Mouse (Mus musculus): ENCODE data around the gene Pitpnc1.

Gene Pitpnc1

DNA sequence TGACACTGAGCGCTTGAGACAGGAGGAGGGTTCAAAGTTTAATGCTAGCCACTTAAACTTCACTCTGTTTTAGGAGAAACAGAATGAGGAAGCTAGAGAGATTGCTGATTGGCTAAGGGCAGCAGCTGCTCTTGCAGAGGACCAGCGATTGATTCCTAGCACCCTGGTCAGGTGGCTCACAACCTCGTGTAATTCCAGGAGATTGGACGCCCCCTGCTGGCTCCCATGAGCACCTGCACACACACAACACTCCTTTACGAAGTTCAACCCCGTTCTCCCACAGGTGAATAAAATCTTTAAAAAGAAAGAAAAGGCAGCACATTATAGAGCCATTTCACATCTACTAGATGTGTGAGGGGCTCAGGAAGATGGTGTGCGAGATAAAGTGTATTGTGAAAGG is 224.8 kb downstream of the Pitpnc1 start:
- in situ Hi-C loops (cut with MboI, MseI): no loop called here

DNA sequence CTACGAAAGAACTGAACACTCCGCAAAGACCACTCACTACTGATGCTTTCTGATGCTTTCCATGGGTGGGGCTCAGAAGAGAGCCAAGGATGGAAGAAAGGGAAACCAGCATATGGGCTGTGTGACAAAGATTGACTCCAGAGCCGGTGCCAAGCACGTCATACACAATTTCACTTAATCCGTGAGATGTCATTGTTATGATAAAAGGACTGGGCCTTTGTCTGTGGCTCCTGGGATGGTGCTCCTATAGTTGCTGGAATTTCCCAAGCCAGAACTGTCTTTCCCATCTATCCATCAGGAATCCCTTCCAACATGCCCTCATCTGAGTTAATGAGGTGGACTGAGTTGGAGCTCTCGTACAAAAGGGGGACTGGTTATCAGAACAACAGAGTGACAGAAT is 227.4 kb downstream of the Pitpnc1 start:
- in situ Hi-C loops (cut with MboI, MseI): no loop called here

DNA sequence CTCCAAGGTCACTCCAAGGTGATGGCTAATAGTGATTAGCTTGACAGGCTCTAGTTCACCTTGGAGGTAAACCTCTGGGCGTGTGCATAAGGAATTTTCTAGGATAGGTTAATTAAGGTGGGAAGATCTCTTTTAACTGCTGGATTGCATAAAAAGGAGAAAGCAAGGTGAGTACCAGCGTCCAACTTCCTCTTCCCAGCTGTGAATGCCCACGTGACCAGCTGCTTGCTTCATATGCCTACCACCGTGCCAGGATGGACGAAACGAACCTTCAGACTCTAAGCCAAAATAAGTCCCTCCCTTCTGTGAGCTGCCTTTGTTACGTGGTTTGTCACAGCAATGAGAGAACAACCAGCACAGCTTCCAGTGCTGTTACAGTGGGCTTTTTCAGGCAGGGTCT is 228.8 kb downstream of the Pitpnc1 start:
- in situ Hi-C loops (cut with MboI, MseI): no loop called here

DNA sequence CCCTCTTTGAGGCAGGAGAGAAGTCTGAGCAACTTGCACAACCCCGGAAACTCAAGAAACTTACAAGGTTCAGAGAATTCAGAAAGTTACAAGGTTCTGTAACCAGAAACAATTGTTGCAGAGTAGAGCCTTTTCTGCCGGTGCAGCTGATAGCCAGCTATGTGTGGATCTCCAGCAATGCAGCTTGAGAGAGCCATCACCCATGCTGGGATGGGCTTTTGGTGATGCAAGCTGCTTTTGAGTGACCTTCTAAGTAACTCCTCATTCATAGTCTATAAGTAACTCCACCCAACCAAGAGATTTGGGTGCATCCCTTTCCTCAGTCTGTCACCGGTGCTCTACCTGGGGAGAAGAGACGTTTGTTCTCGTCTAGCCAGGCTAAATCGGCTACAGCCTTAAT is 232.0 kb downstream of the Pitpnc1 start:
- in situ Hi-C loops (cut with MboI, MseI): no loop called here

DNA sequence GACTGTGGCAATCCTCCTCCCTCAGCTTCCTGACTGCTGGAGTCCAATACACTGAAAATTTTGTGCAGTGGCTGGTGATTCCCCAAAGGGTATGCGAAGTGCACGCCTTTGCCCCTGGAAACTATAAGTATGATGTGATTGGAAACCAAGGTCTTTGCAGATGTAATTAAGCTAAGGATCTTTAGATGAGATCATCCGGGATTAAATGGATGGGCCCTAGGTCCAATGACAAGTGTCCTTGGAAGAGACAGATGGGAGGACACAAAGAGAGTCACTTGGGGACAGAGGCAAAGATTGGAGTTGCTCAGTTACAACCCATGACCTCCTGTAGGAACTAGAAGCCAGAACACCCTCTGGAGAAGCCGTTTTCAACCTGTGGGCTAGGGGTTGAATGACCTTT is 233.0 kb downstream of the Pitpnc1 start:
- in situ Hi-C loops (cut with MboI, MseI): no loop called here

DNA sequence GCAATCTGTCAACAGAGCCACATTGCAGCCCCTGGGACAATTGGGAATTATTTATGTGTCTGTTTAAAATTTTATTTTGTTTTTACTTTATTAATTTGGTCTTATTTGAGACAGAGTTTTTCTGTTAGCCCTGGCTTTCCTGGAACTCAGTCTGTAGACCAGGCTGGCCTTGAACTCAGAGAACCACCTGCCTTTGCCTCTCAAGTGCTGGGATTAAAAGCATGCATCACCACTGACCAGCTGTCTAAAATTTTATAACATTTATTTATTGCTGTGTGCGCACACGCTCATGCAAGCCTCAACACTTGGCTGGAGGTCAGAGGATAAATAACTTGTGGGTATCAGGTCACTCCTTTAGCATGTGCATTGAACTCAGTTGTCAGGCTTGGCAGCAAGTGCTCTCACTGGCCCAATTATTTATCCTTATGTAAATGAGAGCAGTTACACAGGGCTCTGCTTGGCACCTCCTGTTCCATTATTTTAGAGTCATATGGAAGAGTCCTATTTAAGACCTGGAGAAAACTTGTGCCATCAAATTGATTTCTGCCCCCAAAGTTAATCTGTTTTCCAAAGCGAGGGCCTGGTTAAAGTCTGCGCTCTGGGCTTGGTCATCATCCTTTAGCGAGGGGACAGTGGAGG is 237.1 kb downstream of the Pitpnc1 start:
- in situ Hi-C loops (cut with MboI, MseI): no loop called here

DNA sequence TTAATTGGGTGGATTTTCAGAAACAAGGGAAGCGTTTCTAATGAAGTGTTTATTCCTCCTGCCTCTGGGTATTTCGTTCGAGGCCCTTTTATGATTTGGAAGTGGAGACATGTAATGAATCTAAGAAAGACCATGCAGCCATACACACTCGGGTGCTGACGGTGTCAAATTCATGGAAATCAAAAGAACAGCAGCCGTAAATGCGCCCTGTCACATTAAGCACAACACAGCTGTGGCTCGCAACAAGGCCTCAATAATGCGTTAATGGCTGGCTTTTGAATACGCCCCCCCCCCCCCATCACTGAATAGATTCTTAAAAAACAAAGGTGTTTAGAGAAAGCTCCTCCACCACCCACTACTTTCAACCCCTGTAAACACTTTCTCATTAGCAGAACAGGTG is 240.4 kb downstream of the Pitpnc1 start:
- in situ Hi-C loops (cut with MboI, MseI): no loop called here

DNA sequence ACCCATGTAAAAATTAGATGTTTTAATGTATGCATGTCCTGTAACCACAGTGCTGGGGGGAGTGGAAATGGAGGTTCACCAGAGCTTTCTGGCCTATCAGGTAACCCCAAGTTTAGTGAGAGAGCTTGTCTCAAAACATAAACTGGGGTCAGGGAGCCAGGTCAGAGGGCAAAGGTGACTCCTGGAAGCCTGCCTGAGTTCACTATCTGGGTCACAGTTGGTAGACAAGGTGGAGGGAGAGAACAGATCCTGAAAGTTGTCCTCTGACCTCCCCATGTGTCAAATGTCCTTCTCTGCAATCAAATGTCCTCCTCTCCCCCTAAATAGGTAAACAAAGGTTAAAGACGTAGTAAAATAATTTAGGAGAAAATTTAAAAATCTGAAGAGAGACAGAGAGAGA is 244.1 kb downstream of the Pitpnc1 start:
- in situ Hi-C loops (cut with MboI, MseI): no loop called here

DNA sequence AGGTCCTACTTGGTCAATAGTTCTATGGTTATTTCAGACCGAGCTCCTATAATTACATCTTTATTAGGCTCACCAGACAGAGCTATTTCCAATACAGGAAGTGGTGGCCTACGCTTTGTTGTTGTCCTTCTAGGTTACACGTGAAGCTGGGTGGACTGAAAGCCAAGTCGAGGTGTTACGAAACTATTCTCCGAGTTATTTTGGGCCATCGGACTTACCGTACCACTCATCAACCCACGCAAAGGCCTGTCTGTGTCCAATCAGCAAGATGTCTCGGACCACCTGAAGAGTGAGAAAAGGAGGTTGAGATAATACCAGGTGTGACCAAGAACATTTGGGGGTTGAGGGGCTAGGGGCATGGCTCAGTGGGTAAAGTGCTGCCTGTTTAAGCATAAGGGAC is 244.5 kb downstream of the Pitpnc1 start:
- in situ Hi-C loops (cut with MboI, MseI): no loop called here

DNA sequence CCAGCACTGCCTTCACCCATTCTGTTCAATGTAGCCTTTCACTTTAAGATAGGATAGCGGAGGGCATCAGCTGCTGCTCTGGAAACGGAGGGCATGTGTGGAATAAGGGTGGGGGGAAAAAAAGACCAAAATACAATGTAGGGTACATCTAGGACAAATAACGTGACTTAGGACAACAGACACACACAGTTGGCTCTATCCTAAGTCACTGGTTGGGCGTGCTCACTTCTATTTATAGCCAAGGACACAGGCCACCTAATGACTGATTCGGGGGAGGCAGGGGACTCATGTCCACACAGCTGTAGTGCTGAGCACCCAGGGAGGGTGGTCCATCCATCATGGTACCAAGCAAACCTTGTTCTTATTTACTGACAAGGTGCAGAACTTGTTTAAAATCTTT is 245.2 kb downstream of the Pitpnc1 start:
- in situ Hi-C loops (cut with MboI, MseI): no loop called here

DNA sequence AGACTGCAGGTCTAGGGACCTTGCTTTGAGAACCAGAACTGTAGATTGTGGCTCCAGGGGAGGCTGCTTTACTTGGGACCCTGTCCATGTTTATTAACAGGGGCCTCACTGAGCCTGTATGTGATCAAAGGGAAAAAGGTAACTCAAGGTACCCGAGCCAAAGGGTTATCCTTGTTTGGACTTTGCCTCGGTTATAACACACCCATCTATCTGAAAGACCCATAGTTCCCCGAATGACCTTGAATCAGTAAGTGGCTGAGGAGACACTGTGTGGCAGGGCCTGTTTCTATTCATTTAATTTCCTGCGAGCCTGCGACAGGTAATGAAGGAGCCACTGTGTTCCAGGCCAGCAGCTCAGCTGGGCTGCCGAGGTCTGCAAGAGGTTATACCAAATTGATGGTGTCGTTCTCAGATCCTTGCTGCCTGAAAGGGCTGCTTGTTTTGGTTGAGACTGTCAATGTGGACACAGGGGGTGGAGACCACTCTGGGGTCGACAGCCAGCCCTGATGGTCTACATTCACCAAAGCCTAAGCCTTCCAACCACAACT is 246.8 kb downstream of the Pitpnc1 start:
- in situ Hi-C loops (cut with MboI, MseI): no loop called here

DNA sequence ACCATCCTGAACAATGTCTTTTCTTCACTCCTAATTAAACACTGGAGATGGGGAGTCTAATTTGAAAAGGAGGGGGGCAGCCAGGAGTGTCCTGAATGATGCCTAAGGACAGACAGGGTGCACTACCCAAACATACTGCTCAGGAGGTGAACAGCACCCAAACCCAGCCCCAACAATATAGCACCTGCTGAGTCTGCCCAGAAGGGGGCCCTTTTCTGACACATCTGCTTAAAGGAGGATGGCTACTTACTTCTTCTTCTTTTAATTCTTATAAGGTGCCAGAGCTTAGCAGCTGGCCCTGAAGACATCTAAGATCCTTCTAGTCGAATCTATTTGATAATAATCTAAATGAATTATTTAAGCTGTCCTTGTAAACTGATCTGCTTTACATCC is 247.3 kb downstream of the Pitpnc1 start:
- in situ Hi-C loops (cut with MboI, MseI): no loop called here

DNA sequence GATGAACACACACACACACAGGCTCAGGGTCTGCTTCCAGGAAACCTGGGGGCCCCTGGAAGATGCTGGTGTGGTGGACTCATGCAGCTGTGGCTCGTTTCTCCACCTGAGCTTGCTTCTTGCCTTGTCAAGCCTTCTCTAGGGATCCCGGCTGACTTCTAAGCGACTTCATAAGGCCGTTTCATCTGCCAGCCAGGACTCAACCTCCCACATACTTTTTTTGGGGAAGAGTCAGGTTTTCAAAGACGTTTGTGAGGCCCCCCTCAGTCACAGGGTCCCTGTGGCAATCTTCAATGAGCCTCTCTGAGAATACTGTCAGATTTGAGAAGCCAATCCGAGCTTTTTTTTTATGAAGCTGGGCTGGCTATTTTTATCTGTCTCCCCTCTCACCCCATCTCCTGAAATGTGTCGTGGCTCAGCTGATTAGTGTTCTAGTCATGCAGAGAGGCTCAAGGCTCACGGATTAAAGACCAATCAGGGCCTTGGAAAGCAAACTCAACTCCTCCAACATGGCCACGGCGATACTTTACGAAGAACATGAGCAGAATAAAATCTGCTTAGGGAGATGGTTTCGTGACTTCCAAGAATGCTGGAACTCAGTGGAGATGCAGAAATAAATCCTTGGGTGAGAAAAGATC is 247.8 kb downstream of the Pitpnc1 start:
- in situ Hi-C loops (cut with MboI, MseI): no loop called here

DNA sequence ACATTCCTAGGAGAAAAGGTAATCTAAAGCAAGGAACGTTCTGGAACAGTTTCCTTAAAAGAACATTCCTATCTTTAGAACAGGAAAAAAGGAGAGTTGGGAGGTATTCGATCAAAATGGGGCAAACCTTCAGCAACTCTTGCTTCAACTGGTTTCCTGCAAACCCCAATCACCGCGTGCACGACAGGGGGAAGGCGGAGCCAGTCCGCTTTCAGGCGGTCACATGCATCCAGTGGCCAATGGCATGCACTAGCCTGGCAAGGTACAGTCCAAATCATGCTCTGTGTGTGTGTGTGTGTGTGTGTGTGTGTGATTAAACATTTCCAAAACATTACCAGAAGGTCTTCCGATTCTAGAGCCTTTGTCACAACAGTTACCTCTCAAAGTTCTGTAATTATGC is 255.4 kb downstream of the Pitpnc1 start:
- in situ Hi-C loops (cut with MboI, MseI): no loop called here

DNA sequence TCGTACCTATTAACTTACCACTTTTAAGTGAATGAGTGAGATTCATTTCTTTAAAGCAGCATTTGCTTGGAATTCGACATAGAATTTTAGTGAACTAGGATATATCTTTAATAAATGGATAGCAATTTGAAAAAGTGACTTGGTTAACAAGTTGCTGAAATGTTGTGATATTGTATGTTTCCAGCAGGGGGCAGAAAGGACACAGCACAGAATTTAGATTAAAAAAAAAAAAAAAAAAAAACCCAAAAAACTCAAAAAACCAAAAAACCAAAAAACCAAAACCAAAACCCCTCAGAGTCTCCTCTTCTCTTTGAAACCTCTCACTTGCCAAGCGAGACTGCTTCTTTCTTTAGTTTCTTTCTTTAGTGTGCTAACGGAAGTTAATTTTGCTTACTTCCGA is 256.8 kb downstream of the Pitpnc1 start:
- in situ Hi-C loops (cut with MboI, MseI): loop anchor here (5.0 kb wide), 1 partner anchor 264 kb away; the partner anchor contains the start of gene Psmd12

DNA sequence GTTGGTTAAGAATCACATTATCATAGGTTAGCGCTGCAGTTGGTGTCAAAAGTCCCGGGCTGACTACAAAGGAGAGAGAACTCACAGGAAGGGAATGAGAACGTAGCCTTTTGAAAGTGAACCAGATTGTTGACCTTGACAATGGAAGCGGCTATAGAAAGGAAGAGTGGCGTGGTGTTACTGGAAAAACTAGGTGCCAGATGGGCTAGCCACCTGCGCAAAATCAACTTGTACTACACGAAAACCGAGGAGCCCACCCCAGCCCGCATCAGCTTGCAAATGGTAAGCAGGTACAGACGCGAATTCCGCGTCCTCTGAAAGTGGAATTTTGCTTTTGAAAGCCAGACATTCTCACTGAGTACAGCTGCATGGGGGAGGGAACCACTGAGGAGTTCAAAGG is 260.7 kb downstream of the Pitpnc1 start:
- in situ Hi-C loops (cut with MboI, MseI): loop anchor here (5.0 kb wide), 1 partner anchor 267 kb away; the partner anchor contains the start of gene Psmd12

DNA sequence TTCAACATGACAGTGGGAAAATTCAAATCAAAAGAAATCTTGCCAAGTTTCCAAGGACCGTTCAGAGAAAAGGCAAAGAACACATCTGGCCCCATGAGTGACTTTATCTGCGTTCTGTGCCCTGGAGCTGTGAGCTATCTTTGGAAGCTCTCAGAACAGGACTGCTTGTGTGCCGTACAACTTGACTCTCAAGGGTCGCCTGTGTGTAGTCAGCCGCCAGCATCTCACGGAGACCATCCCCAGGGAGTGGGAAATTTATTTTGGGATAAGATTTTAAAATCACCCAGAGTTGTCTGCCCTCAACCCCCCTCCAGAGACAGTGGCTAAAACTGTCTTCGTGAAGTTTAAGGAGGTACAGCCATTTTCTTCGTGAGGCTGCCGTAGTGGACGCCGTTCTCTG is 268.7 kb downstream of the Pitpnc1 start:
- in situ Hi-C loops (cut with MboI, MseI): no loop called here

DNA sequence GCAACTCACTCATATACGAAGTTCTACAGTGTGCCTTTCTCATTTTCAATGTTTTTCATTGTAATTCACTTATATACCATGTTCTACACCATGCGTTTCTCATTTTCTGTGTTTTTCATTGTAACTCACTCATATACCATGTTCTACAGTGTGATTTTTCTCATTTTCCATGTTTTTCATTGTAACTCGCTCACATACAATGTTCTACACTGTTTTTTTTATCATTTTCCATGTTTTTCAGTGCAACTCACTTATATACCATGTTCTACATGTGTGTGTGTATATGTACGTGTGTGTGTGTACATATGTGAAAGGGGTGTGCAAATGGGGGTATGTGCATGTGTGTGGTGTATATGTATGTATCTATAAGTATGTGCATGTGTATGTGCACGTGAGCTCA is 271.2 kb downstream of the Pitpnc1 start:
- in situ Hi-C loops (cut with MboI, MseI): no loop called here

DNA sequence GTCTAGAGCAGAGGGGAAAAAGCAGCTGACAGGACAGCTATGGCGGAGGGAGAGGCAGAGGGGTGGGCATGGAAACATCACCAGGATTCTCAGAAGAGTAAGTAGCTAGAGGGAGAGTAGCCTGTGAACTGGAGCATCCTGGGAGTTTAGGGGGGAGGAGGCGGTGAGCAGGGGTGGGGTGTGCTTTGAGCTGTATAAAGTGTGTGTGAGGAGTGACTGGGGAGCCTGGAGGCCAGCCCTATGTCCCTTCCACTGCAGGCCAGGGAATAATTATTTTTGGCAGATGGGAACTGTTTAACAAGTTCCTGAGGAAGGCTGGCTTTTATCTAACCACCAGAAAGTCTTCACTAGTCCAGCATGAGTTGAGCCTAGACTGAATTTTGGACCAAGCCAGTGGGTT is 275.2 kb downstream of the Pitpnc1 start:
- in situ Hi-C loops (cut with MboI, MseI): no loop called here

DNA sequence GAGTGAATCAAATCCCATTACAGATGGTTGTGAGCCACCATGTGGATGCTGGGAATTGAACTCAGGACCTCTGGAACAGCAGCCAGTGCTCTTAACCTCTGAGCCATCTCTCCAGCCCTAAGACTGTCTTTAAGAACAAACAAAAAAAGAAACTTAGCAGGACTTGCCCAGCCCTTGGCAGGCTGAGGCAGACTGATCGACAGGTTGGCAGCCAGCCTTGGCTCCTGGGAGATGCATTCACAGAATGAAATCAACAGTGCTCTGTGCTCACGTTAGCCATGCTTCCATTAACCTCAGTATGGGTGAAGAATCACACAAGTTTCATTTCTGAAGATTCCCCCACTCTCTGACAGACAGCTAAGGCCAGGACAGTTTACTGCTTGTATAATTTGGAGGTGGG is 280.1 kb downstream of the Pitpnc1 start:
- in situ Hi-C loops (cut with MboI, MseI): no loop called here

DNA sequence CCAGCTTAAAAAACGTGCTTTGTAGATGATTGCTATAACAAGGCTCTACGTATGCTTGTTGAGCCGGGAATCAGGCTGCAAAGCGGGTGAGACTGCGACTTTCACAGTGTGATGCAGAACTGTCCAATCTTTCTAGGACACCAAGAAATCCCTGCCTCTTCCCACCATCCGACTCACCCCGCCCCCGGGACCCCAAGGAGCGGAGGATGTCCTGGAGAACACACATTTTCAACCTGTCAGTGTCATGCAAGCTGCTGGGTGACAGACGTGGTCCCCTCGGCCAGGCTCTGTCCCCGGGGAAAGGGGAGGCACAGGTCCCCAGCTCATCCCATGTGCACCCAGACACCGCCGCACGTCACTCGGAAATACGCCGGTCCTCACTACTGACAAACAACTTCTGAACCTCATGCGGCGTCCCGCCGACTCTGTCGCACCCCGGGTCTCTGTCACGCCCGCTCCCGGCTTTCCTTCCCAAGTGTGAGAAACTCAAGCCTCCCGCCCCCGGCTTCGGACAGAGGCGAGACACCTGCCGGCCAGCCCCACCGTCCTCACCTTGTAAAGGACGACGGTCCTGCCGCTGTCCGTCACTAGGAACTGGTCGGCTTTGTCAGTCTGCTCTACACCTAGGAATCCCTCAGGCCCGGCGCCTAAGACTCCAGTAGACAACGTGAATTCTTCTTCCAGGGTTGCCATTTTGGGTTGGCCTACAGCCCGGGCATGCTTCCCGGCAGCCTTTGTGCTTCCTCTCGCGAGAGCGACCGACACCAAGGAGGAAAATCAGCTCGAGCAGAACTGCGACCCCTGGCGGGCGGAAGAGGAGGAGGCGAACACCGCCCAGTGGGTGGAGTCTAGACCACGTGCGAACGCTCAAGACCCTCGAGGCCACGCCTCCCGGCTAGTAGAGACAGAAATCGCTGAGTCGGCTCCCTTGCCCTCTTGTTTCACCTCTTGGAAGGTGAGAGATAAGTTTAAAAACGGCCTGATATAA is 281.6 kb downstream of the Pitpnc1 start, which contains the start of gene Nol11:
TSS of gene Nol11 (minus strand) at position 817 of the 988 bp plus-strand sequence.
- in situ Hi-C loops (cut with MboI, MseI): loop anchor here (10.0 kb wide), 1 partner anchor 1136 kb away; no protein-coding TSS in a partner anchor

DNA sequence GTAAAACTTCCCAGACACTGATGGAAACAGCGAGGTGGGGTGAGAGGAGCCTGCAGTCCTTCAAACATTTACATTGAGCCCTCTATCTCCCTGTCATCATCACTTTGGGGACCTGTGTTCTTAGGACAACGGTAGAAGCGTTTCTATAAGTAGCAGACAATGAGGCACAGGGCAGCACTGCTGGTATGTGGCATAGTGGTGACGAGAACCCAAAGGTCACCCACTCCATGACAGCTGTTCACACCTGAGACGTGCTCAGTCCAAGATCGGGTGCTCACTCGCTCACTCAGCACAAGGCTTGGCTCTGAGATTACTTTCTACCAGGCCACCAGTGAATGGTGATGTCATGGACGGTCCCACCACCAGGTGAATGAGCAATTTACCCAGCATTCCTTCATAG is 286.7 kb downstream of the Pitpnc1 start:
- in situ Hi-C loops (cut with MboI, MseI): loop anchor here (10.0 kb wide), 1 partner anchor 1141 kb away; no protein-coding TSS in a partner anchor
